Mouse (Mus musculus) small intestine, adult 2 months (tissue): Measurements from ENCODE around the gene Iqgap1.

ENCODE experiments used
- CTCF ChIP-seq: fragments of 200-500 bp; IDR thresholded peaks from 2 replicates; pipeline ENCODE4 v1.5.1; 2012; ENCODE audit warnings: low read depth, mild to moderate bottlenecking, control low read depth, inconsistent platforms, low read length, moderate library complexity, mixed read lengths; ENCODE audit not compliant: insufficient replicate concordance, insufficient read length; ENCODE audit errors: extremely low read depth
- POLR2A ChIP-seq: fragments of 200-500 bp; IDR thresholded peaks from 2 replicates; pipeline ENCODE4 v1.6.1; 2012; ENCODE audit warnings: low read depth, mild to moderate bottlenecking, control low read depth, inconsistent platforms, low read length, moderate library complexity

DNA sequence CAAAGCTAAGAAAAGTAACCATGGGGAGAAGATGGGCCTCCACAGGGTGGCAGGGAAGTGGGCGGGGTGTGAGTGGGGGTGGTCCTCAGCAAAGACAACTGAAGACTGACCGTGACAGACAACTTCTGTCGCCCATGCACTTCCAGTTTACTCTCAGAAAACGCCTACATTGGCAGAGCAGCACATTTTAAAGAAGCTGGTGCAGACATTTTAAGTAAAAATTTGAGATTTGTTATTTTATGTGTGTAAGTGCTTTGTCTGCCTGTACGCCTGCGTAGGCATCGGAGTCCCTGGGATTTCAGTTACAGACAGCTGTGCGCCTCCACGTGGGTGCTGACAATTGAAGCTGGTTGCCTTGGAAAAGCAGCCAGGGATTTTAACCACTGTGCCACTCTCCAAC lies 104.7 kb downstream of the Iqgap1 start:
- TF ChIP-seq CTCF, result no peak
- no peak for TF ChIP-seq POLR2A
